Mouse (Mus musculus): ENCODE data around the gene Nags. TPM values are rescaled to one million over a fixed set of nuclear protein-coding genes. Genes with fewer than 3 reads are reported as not detected.

The Nags gene
- polyA plus RNA-seq, 1 experiment: not detected

GRCm38 (mm10) chr11:102165971-102166722 is 20.8 kb downstream of the Nags start:
- Histone ChIP-seq H3K27ac (ENCODE audit: control insufficient read depth, insufficient read depth, low read depth, low read length, poor library complexity) (no peak overlapping the region), H3K4me1 (ENCODE audit: control insufficient read depth, insufficient read depth, low read length) (no peaks in the 10 kb centered on the region), H3K4me3 (replicated peaks; ENCODE audit: control insufficient read depth, low read depth, low read length) (no peak overlapping the region)
- whole genome bisulfite sequencing: 76% methylated on average over 6 of the region's 6 CpGs
- TF ChIP-seq POLR2A (IDR thresholded peaks at IDR 0.05; ENCODE audit: borderline replicate concordance, control insufficient read depth, low read depth, low read length): no peak
- no peak for TF ChIP-seq CTCF (IDR thresholded peaks at IDR 0.05; ENCODE audit: control insufficient read depth, insufficient read depth, low read length)

GRCm38 (mm10) chr11:102167539-102167938 is 22.2 kb downstream of the Nags start:
- Histone ChIP-seq H3K4me1 (ENCODE audit: control insufficient read depth, insufficient read depth, low read length) (no peaks in the 10 kb centered on the region), H3K4me3 (replicated peaks; ENCODE audit: control insufficient read depth, low read depth, low read length) (no peak overlapping the region), H3K27ac (ENCODE audit: control insufficient read depth, insufficient read depth, low read depth, low read length, poor library complexity) (no peak overlapping the region)
- WGBS: 88% methylated on average over 5 of the region's 5 CpGs
- TF ChIP-seq POLR2A (IDR thresholded peaks at IDR 0.05; ENCODE audit: borderline replicate concordance, control insufficient read depth, low read depth, low read length) (no peak), CTCF (IDR thresholded peaks at IDR 0.05; ENCODE audit: control insufficient read depth, insufficient read depth, low read length) (no peak)

- no peak overlapping the region for H3K27ac ChIP-seq (ENCODE audit: control insufficient read depth, insufficient read depth, low read depth, low read length, poor library complexity)
- 57% methylated on average over 5 of the region's 5 CpGs for WGBS
Observed at GRCm38 (mm10) chr11:102168689-102169088, 23.4 kb downstream of the Nags start.

GRCm38 (mm10) chr11:102179836-102180235 is 34.5 kb downstream of the Nags start:
- Histone ChIP-seq H3K4me1 (ENCODE audit: control insufficient read depth, insufficient read depth, low read length) (no peaks in the 10 kb centered on the region), H3K27ac (ENCODE audit: control insufficient read depth, insufficient read depth, low read depth, low read length, poor library complexity) (no peak overlapping the region), H3K4me3 (replicated peaks; ENCODE audit: control insufficient read depth, low read depth, low read length) (no peak overlapping the region)
- TF ChIP-seq CTCF (IDR thresholded peaks at IDR 0.05; ENCODE audit: control insufficient read depth, insufficient read depth, low read length): no peak
- no peak for TF ChIP-seq POLR2A (IDR thresholded peaks at IDR 0.05; ENCODE audit: borderline replicate concordance, control insufficient read depth, low read depth, low read length)

More at GRCm38 (mm10) chr11:102168689-102169088, 23.4 kb downstream of the Nags start:
- TF ChIP-seq POLR2A (IDR thresholded peaks at IDR 0.05; ENCODE audit: borderline replicate concordance, control insufficient read depth, low read depth, low read length) (no peak), CTCF (IDR thresholded peaks at IDR 0.05; ENCODE audit: control insufficient read depth, insufficient read depth, low read length) (no peak)
- Histone ChIP-seq H3K4me3 (replicated peaks; ENCODE audit: control insufficient read depth, low read depth, low read length) (no peak overlapping the region), H3K4me1 (ENCODE audit: control insufficient read depth, insufficient read depth, low read length) (no peaks in the 10 kb centered on the region)

- WGBS: 2% methylated on average over 7 of the region's 7 CpGs
- Histone ChIP-seq H3K4me3 (replicated peaks; ENCODE audit: control insufficient read depth, low read depth, low read length) (peak overlapping the region; percentile 93), H3K27ac (ENCODE audit: control insufficient read depth, insufficient read depth, low read depth, low read length, poor library complexity) (peak overlapping the region; percentile 28; the same call in 1 of the 2 replicates), H3K4me1 (ENCODE audit: control insufficient read depth, insufficient read depth, low read length) (no peaks in the 10 kb centered on the region; the same call in 1 of the 2 replicates)
- TF ChIP-seq POLR2A (IDR thresholded peaks at IDR 0.05; ENCODE audit: borderline replicate concordance, control insufficient read depth, low read depth, low read length) (no peak), CTCF (IDR thresholded peaks at IDR 0.05; ENCODE audit: control insufficient read depth, insufficient read depth, low read length) (no peak)
Observed at GRCm38 (mm10) chr11:102184253-102184645, 38.9 kb downstream of the Nags start.

- Histone ChIP-seq H3K27ac (ENCODE audit: control insufficient read depth, insufficient read depth, low read depth, low read length, poor library complexity) (peak within 1 kb of the TSS; percentile 89), H3K4me1 (ENCODE audit: control insufficient read depth, insufficient read depth, low read length) (no peaks in the 10 kb centered on the region; the same call in 1 of the 2 replicates), H3K4me3 (replicated peaks; ENCODE audit: control insufficient read depth, low read depth, low read length) (peak within 1 kb of the TSS; percentile 93)
- under 1% methylated on average over 70 of the region's 70 CpGs for WGBS
- TF ChIP-seq POLR2A (IDR thresholded peaks at IDR 0.05; ENCODE audit: borderline replicate concordance, control insufficient read depth, low read depth, low read length): peak; percentile 71; the same call in 1 of the 2 replicates
- TF ChIP-seq CTCF (IDR thresholded peaks at IDR 0.05; ENCODE audit: control insufficient read depth, insufficient read depth, low read length): no peak
Observed at GRCm38 (mm10) chr11:102184646-102185495, 39.6 kb downstream of the Nags start, which contains the start of gene Lsm12. Lsm12 (minus strand) TSS chr11:102185296.

- 40% methylated on average over 3 of the region's 3 CpGs for WGBS
- Histone ChIP-seq H3K4me3 (replicated peaks; ENCODE audit: control insufficient read depth, low read depth, low read length) (no peak overlapping the region), H3K4me1 (ENCODE audit: control insufficient read depth, insufficient read depth, low read length) (no peaks in the 10 kb centered on the region; the same call in 1 of the 2 replicates), H3K27ac (ENCODE audit: control insufficient read depth, insufficient read depth, low read depth, low read length, poor library complexity) (no peak overlapping the region)
- no peak for TF ChIP-seq CTCF (IDR thresholded peaks at IDR 0.05; ENCODE audit: control insufficient read depth, insufficient read depth, low read length)
- no peak for TF ChIP-seq POLR2A (IDR thresholded peaks at IDR 0.05; ENCODE audit: borderline replicate concordance, control insufficient read depth, low read depth, low read length)
Observed at GRCm38 (mm10) chr11:102185677-102186076, 40.4 kb downstream of the Nags start.

GRCm38 (mm10) chr11:102186235-102186634 is 40.9 kb downstream of the Nags start:
- TF ChIP-seq CTCF (IDR thresholded peaks at IDR 0.05; ENCODE audit: control insufficient read depth, insufficient read depth, low read length) (no peak), POLR2A (IDR thresholded peaks at IDR 0.05; ENCODE audit: borderline replicate concordance, control insufficient read depth, low read depth, low read length) (no peak)
- Histone ChIP-seq H3K4me3 (replicated peaks; ENCODE audit: control insufficient read depth, low read depth, low read length) (no peak overlapping the region), H3K27ac (ENCODE audit: control insufficient read depth, insufficient read depth, low read depth, low read length, poor library complexity) (no peak overlapping the region), H3K4me1 (ENCODE audit: control insufficient read depth, insufficient read depth, low read length) (no peaks in the 10 kb centered on the region; the same call in 1 of the 2 replicates)
- WGBS: 82% methylated on average over 1 of the region's 1 CpGs

Data from bone marrow, adult 2 months (tissue).